Mouse (Mus musculus) heart, embryonic 15.5 days (tissue): ENCODE results near the gene Mbl1. TPM values are rescaled to one million over a fixed set of nuclear protein-coding genes. Genes with fewer than 3 reads are reported as not detected.

Experiments
- ATAC-seq: fragments of 200-750 bp; cut with Nextera tagmentation; replicated peaks from 2 replicates; pipeline ENCODE4 v1.8.0; 2017; ENCODE audit warnings: low read depth, moderate TSS enrichment; ENCODE audit not compliant: insufficient number of reproducible peaks, insufficient read depth, low FRiP score
- H3K27ac ChIP-seq: fragments of 300-500 bp; sonication (generic); 2 replicates; pipeline ENCODE4 v1.5.1; 2015; ENCODE audit warnings: mild to moderate bottlenecking, inconsistent platforms
- H3K27me3 ChIP-seq: fragments of 300-500 bp; sonication (generic); 2 replicates; pipeline ENCODE4 v1.6.1; 2015; ENCODE audit warnings: inconsistent platforms
- H3K36me3 ChIP-seq: fragments of 300-500 bp; sonication (generic); 2 replicates; pipeline ENCODE4 v1.6.1; 2015; ENCODE audit warnings: mild to moderate bottlenecking, inconsistent platforms
- H3K4me1 ChIP-seq: fragments of 300-500 bp; sonication (generic); replicated peaks from 2 replicates; pipeline ENCODE4 v1.6.1; 2015; ENCODE audit warnings: inconsistent platforms
- H3K4me2 ChIP-seq: fragments of 300-500 bp; sonication (generic); 2 replicates; pipeline ENCODE4 v1.6.1; 2015; ENCODE audit warnings: inconsistent platforms, mild to moderate bottlenecking, moderate library complexity
- H3K4me3 ChIP-seq: fragments of 300-500 bp; sonication (generic); 2 replicates; pipeline ENCODE4 v1.5.1; 2015; ENCODE audit warnings: mild to moderate bottlenecking, inconsistent platforms
- H3K9ac ChIP-seq: fragments of 300-500 bp; sonication (generic); 2 replicates; pipeline ENCODE4 v1.6.1; 2015; ENCODE audit warnings: mild to moderate bottlenecking, inconsistent platforms
- H3K9me3 ChIP-seq: fragments of 300-500 bp; sonication (generic); replicated peaks from 2 replicates; pipeline ENCODE4 v1.6.1; 2016; ENCODE audit warnings: inconsistent platforms
- WGBS: fragments of 180-500 bp; shearing (Covaris S2); methylation state at CpG from one replicate; pipeline ENCODE4 v1.1.7; 2015; ENCODE audit warnings: mixed read lengths; 5-methylcytosine and 5-hydroxymethylcytosine counted together
- polyA plus RNA-seq: library from polyadenylated mRNA; unstranded; fragments of >200 nt; fragmentation: Nextera tagmentation; extraction: Ambion mirVana; gene quantifications from 2 replicates; pipeline ENCODE4 v1.2.1, GENCODE M21; 2015

Gene Mbl1
- polyA plus RNA-seq: 0.15 TPM in 1 of 2 replicates, not detected in the other

GRCm38 (mm10) chr14:41151220-41151898 lies at the start of gene Mbl1:
TSS of gene Mbl1 (plus strand) at chr14:41151458.
- no peak within 1 kb of the TSS for H3K27ac ChIP-seq
- ATAC-seq: no peak
- H3K4me1 ChIP-seq: no peaks in the 10 kb centered on the region
- H3K4me3 ChIP-seq: no peak within 1 kb of the TSS
- no peak within 1 kb of the TSS for H3K4me2 ChIP-seq
- 77% methylated on average over 7 of the region's 7 CpGs for WGBS
- no peaks in the 10 kb centered on the region for H3K9me3 ChIP-seq
- no peak within 1 kb of the TSS for H3K9ac ChIP-seq
- no peaks in the 10 kb centered on the region for H3K36me3 ChIP-seq
- H3K27me3 ChIP-seq: no peaks in the 10 kb centered on the region

GRCm38 (mm10) chr14:41102269-41102668 lies 49.0 kb upstream of the Mbl1 start:
- ATAC-seq: no peak
- 63% methylated on average over 2 of the region's 2 CpGs for WGBS

GRCm38 (mm10) chr14:41104853-41105444 lies 46.3 kb upstream of the Mbl1 start, which contains the start of gene Mat1a:
TSS of gene Mat1a (plus strand) at chr14:41105035.
- no peak within 1 kb of the TSS for H3K27ac ChIP-seq
- no peak for ATAC-seq
- no peaks in the 10 kb centered on the region for H3K36me3 ChIP-seq
- peak within 1 kb of the TSS; percentile 56 for H3K4me2 ChIP-seq
- H3K9me3 ChIP-seq: no peaks in the 10 kb centered on the region
- WGBS: 49% methylated on average over 10 of the region's 10 CpGs
- no peaks in the 10 kb centered on the region for H3K27me3 ChIP-seq
- no peaks in the 10 kb centered on the region for H3K4me1 ChIP-seq
- no peak within 1 kb of the TSS for H3K9ac ChIP-seq
- peak within 1 kb of the TSS; percentile 32 for H3K4me3 ChIP-seq

More at GRCm38 (mm10) chr14:41102269-41102668, 49.0 kb upstream of the Mbl1 start:
- Histone ChIP-seq H3K36me3 (no peaks in the 10 kb centered on the region), H3K9ac (no peak overlapping the region), H3K27me3 (no peaks in the 10 kb centered on the region), H3K27ac (no peak overlapping the region), H3K4me1 (no peaks in the 10 kb centered on the region), H3K9me3 (no peaks in the 10 kb centered on the region), H3K4me3 (no peak overlapping the region), H3K4me2 (no peak overlapping the region)

GRCm38 (mm10) chr14:41111031-41111668 lies 40.1 kb upstream of the Mbl1 start:
- no peaks in the 10 kb centered on the region for H3K4me1 ChIP-seq
- H3K9ac ChIP-seq: no peak overlapping the region
- no peak for ATAC-seq
- H3K9me3 ChIP-seq: no peaks in the 10 kb centered on the region
- no peak overlapping the region for H3K4me2 ChIP-seq
- 76% methylated on average over 7 of the region's 7 CpGs for WGBS
- H3K36me3 ChIP-seq: no peaks in the 10 kb centered on the region
- H3K27me3 ChIP-seq: no peaks in the 10 kb centered on the region
- no peak overlapping the region for H3K27ac ChIP-seq
- no peak overlapping the region for H3K4me3 ChIP-seq

- no peak overlapping the region for H3K9ac ChIP-seq
- ATAC-seq: no peak
- no peaks in the 10 kb centered on the region for H3K27me3 ChIP-seq
Observed at GRCm38 (mm10) chr14:41112944-41113343, 38.3 kb upstream of the Mbl1 start.

GRCm38 (mm10) chr14:41116271-41116670 lies 35.0 kb upstream of the Mbl1 start:
- peaks cover 10% of the 10 kb centered on the region for H3K4me1 ChIP-seq
- WGBS: 67% methylated on average over 3 of the region's 3 CpGs
- no peak overlapping the region for H3K4me3 ChIP-seq
- H3K27ac ChIP-seq: no peak overlapping the region
- H3K9me3 ChIP-seq: no peaks in the 10 kb centered on the region
- no peaks in the 10 kb centered on the region for H3K27me3 ChIP-seq
- H3K4me2 ChIP-seq: no peak overlapping the region
- no peaks in the 10 kb centered on the region for H3K36me3 ChIP-seq
- ATAC-seq: no peak
- no peak overlapping the region for H3K9ac ChIP-seq

More at GRCm38 (mm10) chr14:41112944-41113343, 38.3 kb upstream of the Mbl1 start:
- Histone ChIP-seq H3K27ac (no peak overlapping the region), H3K4me1 (peaks cover 5% of the 10 kb centered on the region), H3K4me2 (no peak overlapping the region), H3K9me3 (no peaks in the 10 kb centered on the region), H3K4me3 (no peak overlapping the region), H3K36me3 (no peaks in the 10 kb centered on the region)
- WGBS: 75% methylated on average over 4 of the region's 4 CpGs

GRCm38 (mm10) chr14:41124683-41125082 lies 26.6 kb upstream of the Mbl1 start:
- H3K27me3 ChIP-seq: no peaks in the 10 kb centered on the region
- no peak for ATAC-seq
- no peaks in the 10 kb centered on the region for H3K36me3 ChIP-seq
- no peaks in the 10 kb centered on the region for H3K9me3 ChIP-seq
- no peak overlapping the region for H3K4me3 ChIP-seq
- no peaks in the 10 kb centered on the region for H3K4me1 ChIP-seq
- H3K9ac ChIP-seq: no peak overlapping the region
- H3K4me2 ChIP-seq: no peak overlapping the region
- H3K27ac ChIP-seq: no peak overlapping the region
- WGBS: 78% methylated on average over 5 of the region's 5 CpGs

- no peak overlapping the region for H3K9ac ChIP-seq
- H3K36me3 ChIP-seq: no peaks in the 10 kb centered on the region
- no peaks in the 10 kb centered on the region for H3K9me3 ChIP-seq
- no peak overlapping the region for H3K4me3 ChIP-seq
- no peak overlapping the region for H3K27ac ChIP-seq
- H3K4me1 ChIP-seq: no peaks in the 10 kb centered on the region
- H3K4me2 ChIP-seq: no peak overlapping the region
- ATAC-seq: no peak
- no peaks in the 10 kb centered on the region for H3K27me3 ChIP-seq
- 16% methylated on average over 4 of the region's 4 CpGs for WGBS
Observed at GRCm38 (mm10) chr14:41127997-41128396, 23.3 kb upstream of the Mbl1 start.

GRCm38 (mm10) chr14:41131540-41131939 lies 19.7 kb upstream of the Mbl1 start, which contains the start of gene Sftpa1:
TSS of gene Sftpa1 (plus strand) at chr14:41131782.
- 52% methylated on average over 7 of the region's 7 CpGs for WGBS
- Histone ChIP-seq H3K27ac (no peak within 1 kb of the TSS), H3K4me3 (no peak within 1 kb of the TSS), H3K4me1 (no peaks in the 10 kb centered on the region), H3K27me3 (no peaks in the 10 kb centered on the region), H3K36me3 (no peaks in the 10 kb centered on the region), H3K9me3 (no peaks in the 10 kb centered on the region), H3K9ac (no peak within 1 kb of the TSS), H3K4me2 (no peak within 1 kb of the TSS)
- ATAC-seq: no peak

GRCm38 (mm10) chr14:41137006-41137405 lies 14.3 kb upstream of the Mbl1 start:
- H3K27ac ChIP-seq: no peak overlapping the region
- no peak overlapping the region for H3K4me3 ChIP-seq
- no peak overlapping the region for H3K4me2 ChIP-seq
- H3K36me3 ChIP-seq: no peaks in the 10 kb centered on the region
- H3K9ac ChIP-seq: no peak overlapping the region
- no peak for ATAC-seq
- no peaks in the 10 kb centered on the region for H3K27me3 ChIP-seq
- H3K9me3 ChIP-seq: no peaks in the 10 kb centered on the region
- no peaks in the 10 kb centered on the region for H3K4me1 ChIP-seq

GRCm38 (mm10) chr14:41140686-41141085 lies 10.6 kb upstream of the Mbl1 start:
- WGBS: 88% methylated on average over 1 of the region's 1 CpGs
- H3K4me1 ChIP-seq: no peaks in the 10 kb centered on the region
- no peak overlapping the region for H3K9ac ChIP-seq
- no peaks in the 10 kb centered on the region for H3K36me3 ChIP-seq
- no peak overlapping the region for H3K4me3 ChIP-seq
- H3K4me2 ChIP-seq: no peak overlapping the region
- H3K27me3 ChIP-seq: no peaks in the 10 kb centered on the region
- no peak overlapping the region for H3K27ac ChIP-seq
- no peak for ATAC-seq
- H3K9me3 ChIP-seq: no peaks in the 10 kb centered on the region
